Mouse (Mus musculus) gastrocnemius, adult 2 months (tissue): ENCODE measurements at regions not wholly inside any gene's neighbourhood (a gene's known extent, or its start where the extent isn't known, plus 50 kb on each side); places are given as distances from the start of the nearest gene placed in this dataset.

ENCODE experiments used
- DNase-seq: peaks from one replicate; pipeline ENCODE4 v3.0.0; 2022
- H3K27ac ChIP-seq: fragments of 200-600 bp; 2 replicates; pipeline ENCODE4 v1.8.1; 2022; ENCODE audit warnings: mild to moderate bottlenecking
- H3K4me3 ChIP-seq: fragments of 200-600 bp; 2 replicates; pipeline ENCODE4 v1.8.1; 2022; ENCODE audit warnings: mild to moderate bottlenecking, moderate library complexity
- CTCF ChIP-seq: fragments of 200-600 bp; IDR thresholded peaks from 2 replicates; pipeline ENCODE4 v1.8.1; 2022; ENCODE audit warnings: antibody characterized with exemption, mild to moderate bottlenecking, moderate library complexity
- intact Hi-C: fragments of 180-260 bp; cut with DNase I; formaldehyde crosslinking; loops from one replicate; pipeline ENCODE4 v1.15.1; 2025

DNA sequence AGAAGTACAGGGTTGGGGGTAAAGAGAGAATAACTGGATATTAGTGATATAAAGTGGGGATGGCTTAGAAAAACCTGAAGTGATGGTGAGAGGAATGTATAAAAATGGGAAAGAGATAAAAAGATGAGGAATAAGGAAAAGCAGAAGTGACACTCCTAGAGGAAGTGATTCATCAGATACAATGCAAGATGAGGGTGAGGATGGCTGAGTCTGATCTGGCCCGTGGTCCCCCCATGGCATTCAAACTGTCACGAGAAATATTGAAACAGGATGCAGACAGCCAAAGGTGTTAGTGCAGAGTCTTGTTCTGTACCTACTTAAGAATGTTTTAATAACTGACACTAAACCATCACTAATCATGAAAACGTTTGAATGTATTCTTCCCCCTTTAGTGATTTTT is 56.2 kb upstream of the Kitl start:
- no peak for DNase-seq
- intact Hi-C loops: no loop called here

DNA sequence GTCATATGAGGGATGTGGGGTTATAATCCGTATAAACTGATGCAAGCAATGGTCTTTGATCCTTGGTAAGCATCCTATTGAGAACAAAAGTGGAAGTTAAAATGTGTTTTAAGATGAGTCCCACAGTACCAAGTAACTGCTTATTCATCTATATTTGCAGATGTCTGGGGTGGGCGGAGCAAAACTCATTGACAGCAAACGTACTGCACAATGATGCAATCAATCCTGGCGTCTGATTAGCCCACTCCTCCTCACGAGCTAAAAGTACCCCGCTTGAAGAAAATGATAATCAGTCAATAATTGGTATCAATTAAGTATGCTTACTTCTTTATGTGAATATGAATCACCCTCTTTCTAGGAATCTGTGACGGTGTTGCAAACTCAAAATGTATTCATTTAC is 62.9 kb upstream of the Kitl start:
- intact Hi-C loops: no loop called here
- Histone ChIP-seq H3K4me3 (no peak overlapping the region), H3K27ac (peak overlapping the region; percentile 66)
- TF ChIP-seq CTCF: no peak
- no peak for DNase-seq

More for the DNA sequence above, 56.2 kb upstream of the Kitl start:
- Histone ChIP-seq H3K4me3 (no peak overlapping the region), H3K27ac (no peak overlapping the region)
- no peak for TF ChIP-seq CTCF

DNA sequence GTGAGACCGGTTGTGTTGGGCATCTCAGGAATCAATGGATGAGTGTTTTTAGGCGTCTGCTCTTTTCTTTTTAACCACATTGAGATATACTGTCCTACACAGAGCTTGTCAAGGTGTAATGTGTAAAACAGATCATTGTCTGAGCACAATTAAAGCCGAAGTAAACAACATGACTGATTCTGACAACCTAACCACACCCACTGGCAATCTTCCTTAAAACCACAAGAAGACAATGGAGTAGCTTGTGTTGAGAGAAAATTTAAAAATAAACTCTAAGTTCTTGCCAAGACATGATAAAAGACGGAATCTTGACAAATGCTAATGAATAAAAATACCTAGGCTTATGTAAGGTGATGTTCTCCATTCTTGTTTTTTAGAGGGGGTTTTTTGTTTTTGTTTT is 63.7 kb upstream of the Kitl start:
- no peak for DNase-seq
- intact Hi-C loops: no loop called here

DNA sequence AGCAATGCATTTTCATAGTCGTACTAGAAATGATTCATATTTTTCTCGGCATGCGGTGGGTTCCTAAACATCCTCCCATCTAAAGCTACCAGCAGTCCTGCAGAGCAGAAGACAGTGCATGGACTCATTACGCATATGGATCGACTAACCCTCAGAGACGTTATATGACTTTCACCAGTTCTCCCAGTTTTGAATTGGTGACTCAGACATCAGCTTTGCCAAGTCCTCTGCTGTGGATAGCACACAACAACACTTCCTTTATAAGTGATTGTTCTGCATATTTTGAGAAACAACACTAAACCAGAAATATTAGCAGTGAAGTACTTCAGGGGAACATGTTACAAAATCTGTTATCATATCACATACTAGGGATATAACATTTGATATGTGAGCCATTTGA is 64.1 kb upstream of the Kitl start:
- DNase-seq: no peak
- H3K27ac ChIP-seq: peak overlapping the region; percentile 74
- intact Hi-C loops: no loop called here
- no peak for TF ChIP-seq CTCF
- no peak overlapping the region for H3K4me3 ChIP-seq

More for the DNA sequence above, 63.7 kb upstream of the Kitl start:
- TF ChIP-seq CTCF: no peak
- H3K27ac ChIP-seq: peak overlapping the region; percentile 74
- no peak overlapping the region for H3K4me3 ChIP-seq

DNA sequence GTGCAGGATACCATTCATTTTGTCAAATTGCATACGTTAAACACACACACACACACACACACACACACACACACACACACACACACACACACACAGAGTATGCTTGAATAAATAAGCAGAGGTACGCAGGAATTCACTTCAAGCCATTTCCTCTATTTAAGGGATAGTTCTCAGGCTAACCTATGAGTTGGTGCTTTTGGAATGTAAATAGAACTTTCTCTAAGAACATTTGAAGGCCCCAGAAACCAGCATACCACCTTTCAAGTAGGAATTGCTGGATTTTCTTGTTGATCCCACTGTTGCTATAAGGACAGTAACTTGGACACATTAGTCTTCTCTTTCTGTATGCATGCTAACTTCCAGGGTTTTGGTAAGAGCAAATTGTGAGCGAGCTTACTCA is 66.7 kb upstream of the Kitl start:
- no peak overlapping the region for H3K27ac ChIP-seq
- no peak for TF ChIP-seq CTCF
- no peak for DNase-seq
- intact Hi-C loops: no loop called here
- no peak overlapping the region for H3K4me3 ChIP-seq

DNA sequence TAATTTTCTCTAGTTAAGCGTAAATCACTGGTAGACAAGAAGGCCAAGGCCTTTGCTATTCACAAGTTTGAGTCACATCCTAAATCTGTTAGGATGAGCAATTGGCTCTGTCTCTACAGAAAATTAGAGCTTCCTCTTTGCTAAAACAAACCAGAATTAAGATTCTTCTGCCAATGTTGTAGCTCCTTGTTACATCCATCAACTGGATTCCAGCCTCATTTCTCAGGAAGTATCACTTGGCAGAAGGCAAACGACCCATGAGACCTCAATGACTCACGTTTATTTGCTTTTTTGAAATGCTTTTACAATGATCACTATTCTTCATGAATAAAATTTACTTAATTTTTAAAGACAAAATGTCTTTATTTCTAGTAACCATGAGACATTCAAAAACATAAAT is 70.0 kb upstream of the Kitl start:
- DNase-seq: no peak
- Histone ChIP-seq H3K27ac (peak overlapping the region; percentile 8; the same call in 1 of the 2 replicates), H3K4me3 (no peak overlapping the region)
- TF ChIP-seq CTCF: no peak
- intact Hi-C loops: no loop called here

DNA sequence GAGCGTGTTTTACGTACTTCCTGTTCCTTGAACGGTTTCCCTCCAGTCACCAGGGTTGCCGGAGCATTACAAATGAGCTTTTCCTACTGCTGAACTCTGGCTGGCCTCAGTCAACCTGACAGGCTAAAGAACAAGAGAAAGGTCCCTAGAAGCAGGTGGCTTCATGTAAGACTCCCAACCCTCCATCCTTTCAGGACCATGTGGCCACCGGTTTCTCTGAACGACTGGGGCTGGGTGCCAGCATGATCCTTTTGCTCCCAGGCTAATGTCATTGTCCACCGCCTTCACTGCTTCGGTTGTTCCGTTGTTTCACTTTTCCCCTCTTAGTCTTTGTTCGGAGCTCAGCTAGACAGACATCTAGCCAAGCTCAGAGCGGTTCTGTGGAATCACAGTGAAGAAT is 73.8 kb upstream of the Kitl start:
- intact Hi-C loops: no loop called here
- no peak for DNase-seq
- Histone ChIP-seq H3K27ac (peak overlapping the region; percentile 50), H3K4me3 (peak overlapping the region; percentile 53)
- no peak for TF ChIP-seq CTCF

DNA sequence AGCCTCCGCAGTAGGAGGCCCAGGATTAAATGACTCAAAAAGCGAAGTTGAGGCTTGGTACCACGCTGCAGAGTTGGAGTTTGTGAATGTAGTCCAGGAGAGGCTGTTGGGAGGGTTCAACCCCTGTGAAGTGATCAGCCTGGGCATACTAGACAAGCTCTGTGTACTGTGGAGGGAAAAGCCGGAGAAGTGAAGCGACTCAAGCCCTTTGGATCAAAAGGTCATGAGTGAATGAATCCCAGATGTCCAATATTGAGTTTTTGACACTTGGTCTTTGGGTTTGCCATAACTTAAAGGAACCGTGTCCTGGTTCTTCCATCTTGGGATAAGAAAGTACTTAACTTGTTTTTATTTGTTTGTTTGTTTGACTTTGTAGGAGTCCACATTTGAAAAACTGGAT is 76.5 kb upstream of the Kitl start:
- Histone ChIP-seq H3K27ac (no peak overlapping the region), H3K4me3 (no peak overlapping the region)
- intact Hi-C loops: no loop called here
- no peak for TF ChIP-seq CTCF
- no peak for DNase-seq

DNA sequence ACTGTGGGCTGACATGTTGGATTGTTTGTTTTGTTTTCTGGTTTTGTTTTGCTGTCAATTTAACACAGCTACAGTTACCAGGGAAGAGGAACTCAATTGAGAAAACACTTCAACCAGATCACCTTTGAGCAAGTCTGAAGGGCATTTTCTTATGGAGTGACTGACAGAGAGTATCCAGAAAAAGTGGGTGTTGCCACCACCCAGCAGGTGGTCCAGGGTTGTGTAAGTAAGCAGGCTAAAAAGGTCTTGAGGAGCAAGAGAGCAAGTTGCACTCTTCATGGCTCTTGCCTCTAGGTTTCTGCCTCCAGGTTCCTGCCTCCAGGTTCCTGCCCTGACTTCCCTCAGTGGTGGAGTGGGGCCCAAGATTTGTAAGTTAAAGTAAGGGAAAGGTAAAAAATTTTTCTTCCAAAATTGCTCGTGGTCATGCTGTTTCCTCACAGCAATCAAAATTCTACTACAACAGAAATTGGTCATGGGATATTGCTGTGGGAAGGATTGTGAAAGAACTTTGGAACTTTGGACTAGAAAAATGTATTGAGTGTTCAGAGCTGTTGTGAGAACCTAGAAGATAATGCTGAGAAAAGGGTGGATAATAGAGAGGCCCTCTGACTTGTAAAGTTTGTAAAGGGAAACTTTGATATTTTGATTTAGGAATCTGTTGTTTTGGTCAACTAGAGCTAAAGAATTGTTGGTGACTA is 77.4 kb upstream of the Kitl start:
- intact Hi-C loops: no loop called here
- DNase-seq: no peak
- Histone ChIP-seq H3K4me3 (no peak overlapping the region), H3K27ac (no peak overlapping the region)
- no peak for TF ChIP-seq CTCF

DNA sequence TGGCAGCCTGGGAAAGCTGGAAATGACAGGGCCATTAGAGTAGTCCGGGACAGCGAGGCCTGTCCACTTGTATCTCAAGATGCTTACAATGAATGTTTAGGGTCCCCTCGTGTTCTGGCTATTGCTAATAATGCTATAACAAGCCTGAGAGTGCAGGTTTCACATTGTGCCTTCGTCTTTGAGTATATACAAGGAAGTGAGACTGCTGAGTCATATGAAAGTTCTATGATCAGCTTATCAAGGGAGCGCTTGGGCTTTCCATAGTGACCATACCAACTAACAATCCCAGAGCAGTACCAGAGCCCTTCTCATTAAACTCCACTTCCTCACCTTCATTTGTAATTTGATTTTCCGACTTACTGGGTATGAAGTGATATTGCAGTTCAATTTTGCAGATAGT is 86.2 kb upstream of the Kitl start:
- no peak for DNase-seq
- no peak overlapping the region for H3K27ac ChIP-seq
- no peak overlapping the region for H3K4me3 ChIP-seq
- intact Hi-C loops: no loop called here
- no peak for TF ChIP-seq CTCF

DNA sequence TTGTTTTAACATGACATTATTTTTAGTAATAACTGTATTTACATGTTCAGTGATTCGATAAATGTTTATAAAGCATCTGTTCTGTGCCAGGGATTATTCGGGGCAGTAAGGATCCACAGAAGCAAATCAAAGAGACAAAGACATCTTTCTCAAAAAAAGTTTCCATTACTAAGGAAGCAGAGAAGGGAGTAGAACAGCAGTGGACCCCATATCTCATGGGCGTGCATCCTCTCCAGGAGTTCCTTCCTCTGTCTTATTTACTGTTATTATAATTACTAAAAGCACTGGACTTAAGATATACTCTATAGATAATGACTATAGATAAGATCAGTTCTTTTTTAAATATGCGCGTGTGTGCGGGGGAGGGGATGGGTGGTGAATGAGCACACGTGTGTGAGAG is 87.5 kb upstream of the Kitl start:
- intact Hi-C loops: no loop called here
- no peak for DNase-seq
- H3K4me3 ChIP-seq: no peak overlapping the region
- TF ChIP-seq CTCF: no peak
- H3K27ac ChIP-seq: no peak overlapping the region

DNA sequence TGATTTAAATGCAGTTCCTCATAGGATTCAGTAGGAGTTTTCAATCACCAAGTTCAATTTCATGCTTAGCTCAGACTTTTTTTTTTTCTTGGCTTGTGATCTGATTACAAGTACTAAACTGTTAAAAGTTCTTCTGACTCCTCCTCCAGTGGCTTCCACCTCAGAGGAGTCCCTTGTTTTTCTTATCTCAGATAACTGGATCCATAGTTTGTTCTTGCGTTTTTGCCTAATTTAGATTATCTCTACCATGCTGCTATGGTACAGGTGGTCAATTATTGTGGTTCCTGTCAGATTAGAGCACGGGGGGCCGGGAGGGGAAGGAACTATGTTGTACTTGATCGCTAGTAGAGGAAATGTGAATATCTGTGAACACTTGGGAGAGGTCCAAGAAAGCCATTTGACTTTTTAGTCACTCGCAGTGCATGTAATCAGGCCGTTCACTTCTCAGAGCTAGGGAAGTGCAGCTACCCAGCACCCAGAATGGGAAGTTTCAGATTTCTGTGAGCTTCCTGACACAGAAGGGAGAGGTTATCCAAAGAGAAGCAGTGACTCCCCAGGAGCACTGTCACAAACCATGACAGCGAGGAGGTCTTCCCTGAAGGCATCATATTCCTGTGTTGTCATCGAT is 89.0 kb upstream of the Kitl start:
- Histone ChIP-seq H3K27ac (no peak overlapping the region), H3K4me3 (no peak overlapping the region)
- DNase-seq: no peak
- intact Hi-C loops: no loop called here
- no peak for TF ChIP-seq CTCF

DNA sequence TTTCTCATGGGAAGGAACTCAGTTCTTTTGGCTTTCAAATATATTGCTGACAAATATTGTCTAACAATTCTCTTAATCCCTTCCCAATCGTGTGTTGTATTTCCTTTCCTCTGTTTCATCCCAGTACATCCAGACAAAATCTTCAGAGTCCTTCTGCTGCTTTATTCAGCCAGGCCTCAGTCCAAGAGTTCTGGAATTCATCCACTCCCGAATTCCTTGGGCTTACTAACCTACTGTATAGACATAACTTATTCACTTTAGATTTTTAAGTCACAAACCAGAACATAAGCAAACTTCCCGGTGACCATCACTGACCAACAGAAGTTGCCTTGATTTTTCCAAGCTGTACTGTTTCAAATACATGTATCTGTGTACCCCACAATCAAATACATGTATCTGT is 90.9 kb upstream of the Kitl start:
- TF ChIP-seq CTCF: no peak
- no peak overlapping the region for H3K4me3 ChIP-seq
- H3K27ac ChIP-seq: no peak overlapping the region
- DNase-seq: no peak
- intact Hi-C loops: no loop called here

DNA sequence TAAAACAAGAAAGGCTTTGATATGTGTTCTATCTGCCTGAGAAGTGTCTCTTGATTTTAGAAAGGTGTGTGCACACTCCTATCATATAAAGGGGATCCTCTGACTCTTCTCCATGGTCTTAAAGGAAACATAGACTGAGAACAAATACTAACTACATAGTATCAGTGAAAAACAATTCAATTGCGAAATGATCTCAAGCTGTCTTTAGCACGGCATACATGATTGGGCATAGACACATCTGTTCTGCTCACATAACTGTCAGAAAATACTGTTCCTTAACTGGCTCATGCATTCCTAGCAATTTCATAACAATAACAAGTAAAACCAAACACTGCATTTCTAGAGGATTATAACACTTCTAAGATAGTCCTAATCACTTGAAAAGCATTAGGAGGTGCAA is 95.5 kb upstream of the Kitl start:
- intact Hi-C loops: no loop called here
- Histone ChIP-seq H3K4me3 (no peak overlapping the region), H3K27ac (no peak overlapping the region)
- no peak for TF ChIP-seq CTCF
- no peak for DNase-seq
